Mouse (Mus musculus): ENCODE data around the gene Aatf. TPM values are rescaled to one million over a fixed set of nuclear protein-coding genes. Genes with fewer than 3 reads are reported as not detected.
A peak's percentile ranks its signal among the peaks of the same experiment; 100 is the strongest.
"Not testable (repeated sequence)": the region's sequence is repeated elsewhere in the genome, so short reads cannot be mapped to it uniquely, and the experiment has no call there.

Gene Aatf
- polyA plus RNA-seq, 1 experiment from 2014 or later, result 58.3 TPM

- no peaks in the 10 kb centered on the region for H3K9me3 ChIP-seq
- no peaks in the 10 kb centered on the region for H3K27me3 ChIP-seq (replicated peaks; ENCODE audit: low read depth, poor library complexity, severe bottlenecking)
- peak overlapping the region; percentile 54; the same call in 1 of the 2 replicates for H3K27ac ChIP-seq (replicated peaks)
- 71% methylated on average over 6 of the region's 6 CpGs for WGBS
- no peak for DNase-seq (ENCODE audit: low spot score)
- H3K4me1 ChIP-seq, result peaks cover 43% of the 10 kb centered on the region
- H3K36me3 ChIP-seq (replicated peaks), result no peaks in the 10 kb centered on the region
- H3K4me3 ChIP-seq, result no peak overlapping the region
These were observed 100.2 kb downstream of the Aatf start for GRCm38 (mm10) chr11:84413111-84413510.

DNA sequence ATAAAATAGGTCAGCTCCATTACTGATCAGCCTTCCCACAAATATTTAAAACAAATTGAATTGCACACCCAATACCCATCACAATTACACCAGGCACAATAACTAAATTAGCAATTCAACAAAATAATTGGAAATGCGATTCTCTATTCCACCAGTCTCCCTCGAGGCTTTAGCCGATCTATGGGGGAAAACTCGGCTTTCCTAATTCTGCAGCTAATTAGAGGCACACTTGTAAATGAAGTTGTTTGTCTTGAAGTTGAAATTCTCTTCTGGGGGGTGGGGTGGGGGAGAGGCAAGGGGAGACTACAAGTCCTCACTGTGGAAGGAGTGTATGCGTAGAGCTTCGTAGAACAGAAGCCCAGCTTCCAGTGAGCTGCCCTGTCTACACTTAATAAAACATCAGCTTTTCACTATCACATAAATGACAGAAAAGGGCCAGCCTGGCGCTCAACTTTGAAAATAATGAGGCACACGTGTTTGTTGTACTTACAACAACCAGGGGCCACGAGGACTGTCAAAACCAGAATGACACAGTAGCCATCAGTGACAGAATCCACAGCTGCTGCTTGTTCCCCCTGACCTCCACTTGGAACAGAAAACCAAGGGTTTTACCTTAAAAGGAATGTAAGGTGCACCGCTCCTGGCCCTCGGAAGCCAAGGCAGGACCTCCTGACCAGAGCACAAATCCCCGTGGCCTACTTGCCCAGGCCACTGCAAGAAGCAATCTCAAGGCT lies 101.0 kb downstream of the Aatf start:
- Histone ChIP-seq H3K4me1 (peaks cover 43% of the 10 kb centered on the region), H3K4me3 (no peak overlapping the region), H3K36me3 (replicated peaks) (no peaks in the 10 kb centered on the region), H3K9me3 (no peaks in the 10 kb centered on the region), H3K27ac (replicated peaks) (peak overlapping the region; percentile 54; the same call in 1 of the 2 replicates), H3K27me3 (replicated peaks; ENCODE audit: low read depth, poor library complexity, severe bottlenecking) (no peaks in the 10 kb centered on the region)
- 56% methylated on average over 12 of the region's 12 CpGs for WGBS
- DNase-seq (ENCODE audit: low spot score), result peak; percentile 27

DNA sequence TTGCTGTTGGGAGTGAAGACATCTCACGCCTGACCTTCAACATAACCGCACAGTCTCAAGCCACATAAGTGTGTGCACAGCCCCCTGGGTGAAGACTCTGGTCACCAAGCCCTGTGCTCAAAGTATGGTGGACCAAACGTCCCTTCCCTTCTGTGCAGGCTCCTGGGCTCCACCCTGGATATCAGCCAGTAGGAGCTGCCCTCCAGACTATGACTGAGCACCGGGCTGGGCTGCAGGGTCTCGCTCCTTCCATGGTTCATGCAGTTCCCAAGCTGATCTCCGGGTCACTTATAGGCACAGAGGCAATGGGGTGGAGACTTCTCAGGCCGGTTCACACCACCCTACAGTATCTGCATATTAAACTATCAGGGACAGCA lies 101.7 kb downstream of the Aatf start:
- Histone ChIP-seq H3K27me3 (replicated peaks; ENCODE audit: low read depth, poor library complexity, severe bottlenecking) (no peaks in the 10 kb centered on the region), H3K4me1 (peaks cover 43% of the 10 kb centered on the region), H3K9me3 (peaks cover 3% of the 10 kb centered on the region), H3K27ac (replicated peaks) (no peak overlapping the region), H3K4me3 (no peak overlapping the region), H3K36me3 (replicated peaks) (no peaks in the 10 kb centered on the region)
- WGBS, result 64% methylated on average over 7 of the region's 7 CpGs
- DNase-seq (ENCODE audit: low spot score), result no peak

DNA sequence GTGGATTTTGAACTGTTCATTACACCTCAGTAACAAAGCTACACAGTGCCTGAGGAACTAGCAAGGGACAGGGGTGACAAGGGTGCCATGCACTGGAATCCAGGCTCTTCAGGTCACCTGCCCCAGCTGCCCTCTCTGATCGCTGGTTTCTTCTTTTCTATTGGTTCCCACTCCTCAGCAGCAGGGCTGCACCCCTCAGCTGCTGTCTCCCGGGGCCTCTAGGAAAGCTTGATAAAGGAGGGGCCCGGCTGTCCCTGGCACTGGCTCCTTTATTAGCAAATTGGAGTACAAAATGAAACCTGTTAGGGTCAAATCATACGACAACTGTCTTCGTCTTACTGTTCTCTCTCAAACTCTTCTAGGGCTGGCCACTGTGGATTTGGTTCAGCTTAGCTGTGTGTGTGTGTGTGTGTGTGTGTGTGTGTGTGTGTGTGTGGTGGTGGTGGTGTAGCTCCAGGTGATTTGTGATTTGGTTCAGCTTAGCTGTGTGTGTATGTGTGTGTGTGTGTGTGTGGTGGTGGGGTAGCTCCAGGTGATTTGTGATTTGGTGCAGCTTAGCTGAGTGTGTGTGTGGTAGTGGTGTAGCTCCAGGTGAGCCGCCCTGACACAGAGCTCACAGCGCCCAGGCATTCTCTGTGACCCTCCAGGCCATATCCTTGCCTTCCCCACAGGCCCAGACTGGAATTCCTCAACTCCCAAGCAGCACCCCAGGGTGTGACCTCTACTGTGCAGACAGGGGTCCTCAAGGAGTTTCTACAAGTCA lies 102.3 kb downstream of the Aatf start:
- no peaks in the 10 kb centered on the region for H3K36me3 ChIP-seq (replicated peaks)
- no peak overlapping the region for H3K27ac ChIP-seq (replicated peaks)
- peaks cover 7% of the 10 kb centered on the region for H3K9me3 ChIP-seq
- H3K4me1 ChIP-seq, result peaks cover 43% of the 10 kb centered on the region
- DNase-seq (ENCODE audit: low spot score), result no peak
- WGBS, result 71% methylated on average over 7 of the region's 7 CpGs
- no peak overlapping the region for H3K4me3 ChIP-seq
- H3K27me3 ChIP-seq (replicated peaks; ENCODE audit: low read depth, poor library complexity, severe bottlenecking), result no peaks in the 10 kb centered on the region

GRCm38 (mm10) chr11:84410383-84410782 lies 102.9 kb downstream of the Aatf start:
- no peak overlapping the region for H3K27ac ChIP-seq (replicated peaks)
- DNase-seq (ENCODE audit: low spot score), result no peak
- no peaks in the 10 kb centered on the region for H3K36me3 ChIP-seq (replicated peaks)
- H3K4me1 ChIP-seq, result peaks cover 41% of the 10 kb centered on the region
- H3K9me3 ChIP-seq, result peaks cover 7% of the 10 kb centered on the region
- H3K27me3 ChIP-seq (replicated peaks; ENCODE audit: low read depth, poor library complexity, severe bottlenecking), result no peaks in the 10 kb centered on the region
- 74% methylated on average over 4 of the region's 4 CpGs for WGBS
- no peak overlapping the region for H3K4me3 ChIP-seq

DNA sequence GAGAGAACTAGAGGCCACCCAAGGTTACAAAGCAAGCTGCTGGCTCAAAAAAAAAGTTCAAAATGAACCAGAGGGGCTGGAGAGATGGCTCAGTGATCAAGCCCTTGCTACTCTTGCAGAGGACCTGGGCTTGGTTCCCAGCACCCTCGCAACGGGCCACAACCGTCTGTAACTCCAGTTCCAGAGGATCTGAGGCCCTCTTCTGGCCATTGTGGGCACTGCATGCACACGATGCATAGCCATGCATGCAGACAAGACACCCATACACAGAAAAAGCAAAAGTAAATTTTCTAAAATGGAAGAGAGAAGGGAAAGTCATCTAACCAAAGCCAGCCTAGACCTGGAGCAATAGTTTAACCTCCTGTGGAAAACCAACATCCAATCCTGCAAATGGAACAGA lies 106.6 kb downstream of the Aatf start:
- 96% methylated on average over 4 of the region's 4 CpGs for WGBS
- H3K27ac ChIP-seq (replicated peaks), result no peak overlapping the region

DNA sequence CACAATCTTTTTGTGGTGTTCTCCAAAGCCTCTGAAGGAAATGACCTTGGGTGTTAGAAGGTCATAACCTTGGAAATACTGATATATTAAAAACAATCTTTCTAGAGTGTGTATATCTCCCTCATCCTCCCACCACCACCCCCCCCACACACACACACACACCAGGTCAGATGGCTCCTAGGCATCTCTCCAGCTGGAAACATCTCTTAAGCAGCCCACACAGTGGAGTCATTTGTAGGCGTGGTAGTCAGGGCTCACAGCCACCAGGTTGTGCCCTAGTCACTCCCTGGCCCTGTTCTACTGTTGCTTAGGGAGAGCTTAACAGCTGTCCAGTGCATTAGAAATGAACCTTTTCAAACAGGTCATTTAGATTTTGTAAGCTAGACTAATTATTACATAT lies 118.3 kb downstream of the Aatf start:
- H3K36me3 ChIP-seq (replicated peaks), result peaks cover 86% of the 10 kb centered on the region
- H3K9me3 ChIP-seq, result no peaks in the 10 kb centered on the region
- WGBS, result 83% methylated on average over 1 of the region's 1 CpGs
- H3K4me1 ChIP-seq, result no peaks in the 10 kb centered on the region
- DNase-seq (ENCODE audit: low spot score), result no peak
- H3K27me3 ChIP-seq (replicated peaks; ENCODE audit: low read depth, poor library complexity, severe bottlenecking), result no peaks in the 10 kb centered on the region
- no peak overlapping the region for H3K27ac ChIP-seq (replicated peaks)
- no peak overlapping the region for H3K4me3 ChIP-seq

More for the DNA sequence above, 106.6 kb downstream of the Aatf start:
- peaks cover 7% of the 10 kb centered on the region for H3K9me3 ChIP-seq
- H3K36me3 ChIP-seq (replicated peaks), result no peaks in the 10 kb centered on the region; the same call in none of the 2 replicates
- no peak overlapping the region for H3K4me3 ChIP-seq
- H3K4me1 ChIP-seq, result peaks cover 23% of the 10 kb centered on the region
- H3K27me3 ChIP-seq (replicated peaks; ENCODE audit: low read depth, poor library complexity, severe bottlenecking), result no peaks in the 10 kb centered on the region
- DNase-seq (ENCODE audit: low spot score), result no peak

GRCm38 (mm10) chr11:84393571-84393970 lies 119.8 kb downstream of the Aatf start:
- H3K36me3 ChIP-seq (replicated peaks), result peaks cover 85% of the 10 kb centered on the region
- no peak overlapping the region for H3K27ac ChIP-seq (replicated peaks)
- no peaks in the 10 kb centered on the region for H3K4me1 ChIP-seq
- no peaks in the 10 kb centered on the region for H3K27me3 ChIP-seq (replicated peaks; ENCODE audit: low read depth, poor library complexity, severe bottlenecking)
- no peaks in the 10 kb centered on the region for H3K9me3 ChIP-seq
- WGBS, result 83% methylated on average over 7 of the region's 7 CpGs
- no peak overlapping the region for H3K4me3 ChIP-seq
- DNase-seq (ENCODE audit: low spot score), result no peak

GRCm38 (mm10) chr11:84392066-84392465 lies 121.3 kb downstream of the Aatf start:
- peaks cover 79% of the 10 kb centered on the region for H3K36me3 ChIP-seq (replicated peaks)
- H3K4me3 ChIP-seq, result not testable (repeated sequence)

GRCm38 (mm10) chr11:84391126-84391525 lies 122.2 kb downstream of the Aatf start:
- DNase-seq (ENCODE audit: low spot score), result no peak
- Histone ChIP-seq H3K27me3 (replicated peaks; ENCODE audit: low read depth, poor library complexity, severe bottlenecking) (no peaks in the 10 kb centered on the region), H3K4me1 (no peaks in the 10 kb centered on the region), H3K36me3 (replicated peaks) (peaks cover 71% of the 10 kb centered on the region), H3K4me3 (no peak overlapping the region), H3K27ac (replicated peaks) (no peak overlapping the region), H3K9me3 (no peaks in the 10 kb centered on the region)
- WGBS, result 87% methylated on average over 8 of the region's 8 CpGs

More at GRCm38 (mm10) chr11:84392066-84392465, 121.3 kb downstream of the Aatf start:
- 82% methylated on average over 7 of the region's 7 CpGs for WGBS
- not testable (repeated sequence) for DNase-seq (ENCODE audit: low spot score); H3K9me3 ChIP-seq; H3K27ac ChIP-seq (replicated peaks); H3K27me3 ChIP-seq (replicated peaks; ENCODE audit: low read depth, poor library complexity, severe bottlenecking); H3K4me1 ChIP-seq

DNA sequence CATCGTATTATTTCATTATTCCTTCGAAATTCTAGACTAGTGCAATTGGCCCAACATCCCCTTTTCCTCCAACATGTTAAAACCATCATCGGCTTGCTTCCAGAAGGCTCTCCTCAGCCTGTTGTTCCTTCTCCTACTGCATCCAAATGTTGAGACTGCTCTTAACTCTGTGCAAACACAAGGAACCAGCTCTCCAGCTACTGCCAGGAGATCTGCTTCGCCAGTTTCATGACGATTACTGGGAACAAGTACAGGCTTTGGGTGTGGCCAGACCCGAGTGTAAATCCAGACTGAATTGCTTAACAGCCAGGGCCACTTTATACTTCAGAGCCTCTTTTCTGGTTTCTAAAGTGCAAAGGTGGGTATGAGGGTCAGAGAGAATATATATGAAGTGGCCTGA lies 124.0 kb downstream of the Aatf start:
- DNase-seq (ENCODE audit: low spot score), result no peak
- no peaks in the 10 kb centered on the region for H3K4me1 ChIP-seq
- H3K9me3 ChIP-seq, result no peaks in the 10 kb centered on the region
- no peak overlapping the region for H3K27ac ChIP-seq (replicated peaks)
- H3K4me3 ChIP-seq, result no peak overlapping the region
- H3K27me3 ChIP-seq (replicated peaks; ENCODE audit: low read depth, poor library complexity, severe bottlenecking), result no peaks in the 10 kb centered on the region
- 87% methylated on average over 6 of the region's 6 CpGs for WGBS
- H3K36me3 ChIP-seq (replicated peaks), result peaks cover 73% of the 10 kb centered on the region

DNA sequence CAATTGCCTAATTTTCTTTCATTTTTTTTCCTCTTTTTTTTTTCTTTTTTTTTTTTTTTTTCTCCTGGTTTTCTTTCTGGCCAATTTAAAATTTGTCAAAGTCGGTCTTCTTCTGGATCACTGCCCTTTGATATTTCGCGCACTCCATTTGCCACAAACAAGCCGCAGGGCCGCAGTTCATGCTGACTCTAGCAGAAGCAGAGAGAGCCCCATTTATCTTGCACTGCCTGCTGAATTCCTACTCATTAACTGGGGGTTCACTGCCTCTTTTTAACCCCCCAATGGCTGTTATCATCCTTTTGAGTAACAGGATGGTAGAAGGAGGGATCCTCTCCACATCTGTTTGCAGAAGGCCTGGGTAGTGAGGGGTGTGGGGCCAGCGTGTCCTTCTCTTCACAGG lies 129.4 kb downstream of the Aatf start:
- no peak for DNase-seq (ENCODE audit: low spot score)
- no peak overlapping the region for H3K4me3 ChIP-seq
- H3K4me1 ChIP-seq, result peaks cover 5% of the 10 kb centered on the region; the same call in 1 of the 2 replicates
- H3K36me3 ChIP-seq (replicated peaks), result peaks cover 59% of the 10 kb centered on the region
- H3K27me3 ChIP-seq (replicated peaks; ENCODE audit: low read depth, poor library complexity, severe bottlenecking), result no peaks in the 10 kb centered on the region
- H3K27ac ChIP-seq (replicated peaks), result no peak overlapping the region
- WGBS, result 83% methylated on average over 6 of the region's 6 CpGs
- H3K9me3 ChIP-seq, result no peaks in the 10 kb centered on the region

GRCm38 (mm10) chr11:84382450-84382849 lies 130.9 kb downstream of the Aatf start:
- WGBS, result 73% methylated on average over 13 of the region's 13 CpGs
- peaks cover 5% of the 10 kb centered on the region; the same call in 1 of the 2 replicates for H3K4me1 ChIP-seq
- H3K4me3 ChIP-seq, result no peak overlapping the region
- DNase-seq (ENCODE audit: low spot score), result no peak
- peaks cover 51% of the 10 kb centered on the region for H3K36me3 ChIP-seq (replicated peaks)
- H3K9me3 ChIP-seq, result no peaks in the 10 kb centered on the region
- H3K27me3 ChIP-seq (replicated peaks; ENCODE audit: low read depth, poor library complexity, severe bottlenecking), result no peaks in the 10 kb centered on the region
- no peak overlapping the region for H3K27ac ChIP-seq (replicated peaks)

All from embryonic facial prominence, embryonic 10.5 days (tissue).